Mouse (Mus musculus): ENCODE measurements around the gene Tex264. TPM values are rescaled to one million over a fixed set of nuclear protein-coding genes. Genes with fewer than 3 reads are reported as not detected.

The Tex264 gene
- polyA plus RNA-seq, 1 experiment from 2014 or later: 72.9 TPM

- no peak overlapping the region for H3K4me2 ChIP-seq
- no peak overlapping the region for H3K4me3 ChIP-seq
- peaks cover 10% of the 10 kb centered on the region for H3K4me1 ChIP-seq
- H3K36me3 ChIP-seq: peaks cover 72% of the 10 kb centered on the region
- 74% methylated on average over 1 of the region's 1 CpGs for WGBS
- H3K27me3 ChIP-seq: peaks cover 10% of the 10 kb centered on the region
- H3K9ac ChIP-seq: no peak overlapping the region
- H3K9me3 ChIP-seq: no peaks in the 10 kb centered on the region
- H3K27ac ChIP-seq: no peak overlapping the region
- no peak for ATAC-seq (ENCODE audit: insufficient number of reproducible peaks, low FRiP score, low TSS enrichment, low read depth)
These were observed 25.8 kb downstream of the Tex264 start for GRCm38 (mm10) chr9:106659935-106660334.

GRCm38 (mm10) chr9:106659441-106659840, 26.3 kb downstream of the Tex264 start:
- peaks cover 67% of the 10 kb centered on the region for H3K36me3 ChIP-seq
- peaks cover 15% of the 10 kb centered on the region for H3K27me3 ChIP-seq
- no peak for ATAC-seq (ENCODE audit: insufficient number of reproducible peaks, low FRiP score, low TSS enrichment, low read depth)
- WGBS: 84% methylated on average over 7 of the region's 7 CpGs
- no peak overlapping the region for H3K4me2 ChIP-seq
- H3K9ac ChIP-seq: no peak overlapping the region
- no peak overlapping the region for H3K4me3 ChIP-seq
- H3K4me1 ChIP-seq: peaks cover 10% of the 10 kb centered on the region
- no peak overlapping the region for H3K27ac ChIP-seq
- H3K9me3 ChIP-seq: no peaks in the 10 kb centered on the region

- no peak overlapping the region for H3K9ac ChIP-seq
- ATAC-seq (ENCODE audit: insufficient number of reproducible peaks, low FRiP score, low TSS enrichment, low read depth): no peak
- no peaks in the 10 kb centered on the region for H3K9me3 ChIP-seq
- H3K36me3 ChIP-seq: peaks cover 51% of the 10 kb centered on the region
- WGBS: 31% methylated on average over 5 of the region's 5 CpGs
- H3K4me1 ChIP-seq: peaks cover 10% of the 10 kb centered on the region
- H3K27ac ChIP-seq: no peak overlapping the region
- H3K27me3 ChIP-seq: peaks cover 29% of the 10 kb centered on the region
- H3K4me3 ChIP-seq: no peak overlapping the region
- no peak overlapping the region for H3K4me2 ChIP-seq
These were observed 28.1 kb downstream of the Tex264 start for GRCm38 (mm10) chr9:106657592-106657991.

- Histone ChIP-seq H3K27me3 (peaks cover 33% of the 10 kb centered on the region), H3K4me3 (no peak overlapping the region), H3K9ac (no peak overlapping the region), H3K4me1 (peaks cover 10% of the 10 kb centered on the region), H3K4me2 (no peak overlapping the region), H3K27ac (no peak overlapping the region), H3K36me3 (peaks cover 43% of the 10 kb centered on the region), H3K9me3 (no peaks in the 10 kb centered on the region)
- ATAC-seq (ENCODE audit: insufficient number of reproducible peaks, low FRiP score, low TSS enrichment, low read depth): no peak
- WGBS: 44% methylated on average over 5 of the region's 5 CpGs
These were observed 28.9 kb downstream of the Tex264 start for GRCm38 (mm10) chr9:106656820-106657219.

- Histone ChIP-seq H3K9ac (no peak within 1 kb of the TSS), H3K9me3 (no peaks in the 10 kb centered on the region), H3K36me3 (peaks cover 36% of the 10 kb centered on the region), H3K4me1 (peaks cover 10% of the 10 kb centered on the region), H3K27ac (no peak within 1 kb of the TSS), H3K4me3 (peak within 1 kb of the TSS; percentile 30), H3K27me3 (peaks cover 33% of the 10 kb centered on the region), H3K4me2 (peak within 1 kb of the TSS; percentile 67)
- 3% methylated on average over 40 of the region's 44 CpGs for WGBS
- no peak; the same call in 1 of the 2 replicates for ATAC-seq (ENCODE audit: insufficient number of reproducible peaks, low FRiP score, low TSS enrichment, low read depth)
These were observed 29.6 kb downstream of the Tex264 start, which contains the start of gene Grm2 for GRCm38 (mm10) chr9:106655884-106656720. TSS of gene Grm2 (minus strand) at chr9:106656082.

- Histone ChIP-seq H3K27me3 (peaks cover 36% of the 10 kb centered on the region), H3K27ac (no peak overlapping the region), H3K9me3 (no peaks in the 10 kb centered on the region), H3K4me2 (no peak overlapping the region), H3K36me3 (peaks cover 2% of the 10 kb centered on the region; the same call in 1 of the 2 replicates), H3K9ac (no peak overlapping the region), H3K4me1 (peaks cover 10% of the 10 kb centered on the region), H3K4me3 (no peak overlapping the region)
- WGBS: 61% methylated on average over 1 of the region's 1 CpGs
- ATAC-seq (ENCODE audit: insufficient number of reproducible peaks, low FRiP score, low TSS enrichment, low read depth): no peak
These were observed 33.0 kb downstream of the Tex264 start for GRCm38 (mm10) chr9:106652720-106653119.

GRCm38 (mm10) chr9:106647226-106647625, 38.5 kb downstream of the Tex264 start:
- H3K9ac ChIP-seq: no peak overlapping the region
- no peak overlapping the region for H3K4me2 ChIP-seq
- H3K27ac ChIP-seq: no peak overlapping the region
- ATAC-seq (ENCODE audit: insufficient number of reproducible peaks, low FRiP score, low TSS enrichment, low read depth): no peak
- H3K4me1 ChIP-seq: no peaks in the 10 kb centered on the region
- H3K36me3 ChIP-seq: no peaks in the 10 kb centered on the region
- H3K9me3 ChIP-seq: no peaks in the 10 kb centered on the region
- 68% methylated on average over 27 of the region's 27 CpGs for WGBS
- peaks cover 12% of the 10 kb centered on the region for H3K27me3 ChIP-seq
- H3K4me3 ChIP-seq: no peak overlapping the region

- Histone ChIP-seq H3K4me2 (no peak overlapping the region), H3K4me1 (no peaks in the 10 kb centered on the region), H3K9ac (no peak overlapping the region), H3K27me3 (peaks cover 12% of the 10 kb centered on the region), H3K27ac (no peak overlapping the region), H3K4me3 (no peak overlapping the region), H3K9me3 (no peaks in the 10 kb centered on the region), H3K36me3 (no peaks in the 10 kb centered on the region)
- no peak for ATAC-seq (ENCODE audit: insufficient number of reproducible peaks, low FRiP score, low TSS enrichment, low read depth)
- WGBS: 71% methylated on average over 9 of the region's 9 CpGs
These were observed 39.9 kb downstream of the Tex264 start for GRCm38 (mm10) chr9:106645684-106646271.

- no peak overlapping the region for H3K9ac ChIP-seq
- no peaks in the 10 kb centered on the region for H3K4me1 ChIP-seq
- no peak overlapping the region for H3K4me2 ChIP-seq
- no peak for ATAC-seq (ENCODE audit: insufficient number of reproducible peaks, low FRiP score, low TSS enrichment, low read depth)
- no peak overlapping the region for H3K27ac ChIP-seq
- H3K4me3 ChIP-seq: no peak overlapping the region
- H3K9me3 ChIP-seq: no peaks in the 10 kb centered on the region
- H3K36me3 ChIP-seq: no peaks in the 10 kb centered on the region
- peaks cover 12% of the 10 kb centered on the region for H3K27me3 ChIP-seq
- WGBS: 67% methylated on average over 6 of the region's 6 CpGs
These were observed 41.9 kb downstream of the Tex264 start for GRCm38 (mm10) chr9:106643787-106644186.

- ATAC-seq (ENCODE audit: insufficient number of reproducible peaks, low FRiP score, low TSS enrichment, low read depth): no peak
- H3K4me1 ChIP-seq: no peaks in the 10 kb centered on the region
- 29% methylated on average over 7 of the region's 7 CpGs for WGBS
- H3K4me3 ChIP-seq: no peak overlapping the region
- no peaks in the 10 kb centered on the region for H3K9me3 ChIP-seq
- no peak overlapping the region for H3K4me2 ChIP-seq
- H3K9ac ChIP-seq: no peak overlapping the region
- H3K27ac ChIP-seq: no peak overlapping the region
- peaks cover 12% of the 10 kb centered on the region for H3K27me3 ChIP-seq
- no peaks in the 10 kb centered on the region for H3K36me3 ChIP-seq
These were observed 42.6 kb downstream of the Tex264 start for GRCm38 (mm10) chr9:106643128-106643527.

GRCm38 (mm10) chr9:106641346-106641745, 44.4 kb downstream of the Tex264 start:
- no peaks in the 10 kb centered on the region for H3K4me1 ChIP-seq
- H3K36me3 ChIP-seq: no peaks in the 10 kb centered on the region
- no peak overlapping the region for H3K9ac ChIP-seq
- WGBS: 61% methylated on average over 5 of the region's 5 CpGs
- H3K4me2 ChIP-seq: no peak overlapping the region
- no peaks in the 10 kb centered on the region for H3K27me3 ChIP-seq
- no peak overlapping the region for H3K4me3 ChIP-seq
- H3K27ac ChIP-seq: no peak overlapping the region
- H3K9me3 ChIP-seq: no peaks in the 10 kb centered on the region
- ATAC-seq (ENCODE audit: insufficient number of reproducible peaks, low FRiP score, low TSS enrichment, low read depth): no peak

- WGBS: 90% methylated on average over 8 of the region's 8 CpGs
These were observed 47.6 kb downstream of the Tex264 start for GRCm38 (mm10) chr9:106638154-106638553.

More at GRCm38 (mm10) chr9:106638154-106638553, 47.6 kb downstream of the Tex264 start:
- no peaks in the 10 kb centered on the region for H3K4me1 ChIP-seq
- no peak overlapping the region for H3K9ac ChIP-seq
- H3K4me3 ChIP-seq: no peak overlapping the region
- no peaks in the 10 kb centered on the region for H3K9me3 ChIP-seq
- no peaks in the 10 kb centered on the region for H3K27me3 ChIP-seq
- no peak overlapping the region for H3K4me2 ChIP-seq
- H3K27ac ChIP-seq: no peak overlapping the region
- no peaks in the 10 kb centered on the region for H3K36me3 ChIP-seq
- no peak for ATAC-seq (ENCODE audit: insufficient number of reproducible peaks, low FRiP score, low TSS enrichment, low read depth)
